Mouse (Mus musculus): ENCODE data around the gene Ctdsp2. TPM values are rescaled to one million over a fixed set of nuclear protein-coding genes. Genes with fewer than 3 reads are reported as not detected.

The Ctdsp2 gene
- total RNA-seq, 2 experiments from 2014 or later = 244 to 246 TPM

- no peak for DNase-seq (ENCODE audit: low spot score in 2 of 2)
These were observed 10.1 kb downstream of the Ctdsp2 start for GRCm38 (mm10) chr10:126988513-126989165.

- DNase-seq (ENCODE audit: low spot score in 2 of 2) = peak; percentile 72 to 83
These were observed 12.0 kb downstream of the Ctdsp2 start for GRCm38 (mm10) chr10:126990313-126991056.

- DNase-seq (ENCODE audit: low spot score in 2 of 2) = no peak
These were observed 13.2 kb downstream of the Ctdsp2 start for GRCm38 (mm10) chr10:126991676-126992075.

- no peak for DNase-seq (ENCODE audit: low spot score in 2 of 2)
These were observed 15.1 kb downstream of the Ctdsp2 start for GRCm38 (mm10) chr10:126993621-126994020.

GRCm38 (mm10) chr10:126997340-126998113 lies 19.0 kb downstream of the Ctdsp2 start:
- no peak for DNase-seq (ENCODE audit: low spot score in 2 of 2)

GRCm38 (mm10) chr10:127000529-127000928 lies 22.0 kb downstream of the Ctdsp2 start, which contains the start of gene Avil:
Gene Avil (plus strand): TSS chr10:127000709.
- no peak for DNase-seq (ENCODE audit: low spot score in 2 of 2)

GRCm38 (mm10) chr10:127001297-127001696 lies 22.8 kb downstream of the Ctdsp2 start:
- no peak for DNase-seq (ENCODE audit: low spot score in 2 of 2)

GRCm38 (mm10) chr10:127002056-127002455 lies 23.5 kb downstream of the Ctdsp2 start:
- no peak for DNase-seq (ENCODE audit: low spot score in 2 of 2)

GRCm38 (mm10) chr10:127002765-127003164 lies 24.2 kb downstream of the Ctdsp2 start:
- DNase-seq (ENCODE audit: low spot score in 2 of 2) = no peak

GRCm38 (mm10) chr10:127003334-127003733 lies 24.8 kb downstream of the Ctdsp2 start:
- DNase-seq (ENCODE audit: low spot score in 2 of 2) = no peak

- no peak for DNase-seq (ENCODE audit: low spot score in 2 of 2)
These were observed 25.3 kb downstream of the Ctdsp2 start for GRCm38 (mm10) chr10:127003806-127004205.

- no peak for DNase-seq (ENCODE audit: low spot score in 2 of 2)
These were observed 38.0 kb downstream of the Ctdsp2 start for GRCm38 (mm10) chr10:127016488-127016887.

GRCm38 (mm10) chr10:127017071-127017470 lies 38.6 kb downstream of the Ctdsp2 start:
- DNase-seq (ENCODE audit: low spot score in 2 of 2) = no peak

GRCm38 (mm10) chr10:127018422-127018821 lies 39.9 kb downstream of the Ctdsp2 start:
- no peak for DNase-seq (ENCODE audit: low spot score in 2 of 2)

GRCm38 (mm10) chr10:127030336-127031296 lies 52.1 kb downstream of the Ctdsp2 start, which contains the start of gene Tsfm:
Gene Tsfm (minus strand): TSS chr10:127030840.
- DNase-seq (ENCODE audit: low spot score in 2 of 2) = peak; percentile 87 to 95

- DNase-seq (ENCODE audit: low spot score in 2 of 2) = no peak
These were observed 54.8 kb downstream of the Ctdsp2 start for GRCm38 (mm10) chr10:127033301-127033741.

- no peak for DNase-seq (ENCODE audit: low spot score in 2 of 2)
These were observed 57.8 kb downstream of the Ctdsp2 start for GRCm38 (mm10) chr10:127036273-127036672.

GRCm38 (mm10) chr10:127037641-127038040 lies 59.1 kb downstream of the Ctdsp2 start:
- DNase-seq (ENCODE audit: low spot score in 2 of 2) = no peak

- no peak for DNase-seq (ENCODE audit: low spot score in 2 of 2)
These were observed 62.2 kb downstream of the Ctdsp2 start for GRCm38 (mm10) chr10:127040569-127041214.

- no peak for DNase-seq (ENCODE audit: low spot score in 2 of 2)
These were observed 62.8 kb downstream of the Ctdsp2 start, which contains the start of the genes Mettl1 and Eef1akmt3 for GRCm38 (mm10) chr10:127041274-127041766. Gene Mettl1 (plus strand): TSS chr10:127041414. Gene Eef1akmt3 (minus strand): TSS chr10:127041513.
